Mouse (Mus musculus) C2C12 (cell line): Measurements from ENCODE around the gene Opn4.

ENCODE experiments used
- CTCF ChIP-seq: IDR thresholded peaks from one replicate; pipeline ENCODE4 v1.5.1; 2011; ENCODE audit not compliant: control insufficient read depth, insufficient read depth, insufficient read length
- FOSL1 ChIP-seq: IDR thresholded peaks from one replicate; pipeline ENCODE4 v1.8.0; 2011; ENCODE audit warnings: mild to moderate bottlenecking, low read length; ENCODE audit not compliant: poor library complexity, insufficient read depth, severe bottlenecking
- MAX ChIP-seq: IDR thresholded peaks from one replicate; pipeline ENCODE4 v1.6.1; 2011; ENCODE audit warnings: mild to moderate bottlenecking, control low read depth
- MYOG ChIP-seq: IDR thresholded peaks from one replicate; pipeline ENCODE4 v1.6.1; 2011; ENCODE audit not compliant: control insufficient read depth, insufficient read length; ENCODE audit errors: extremely low read depth
- USF1 ChIP-seq: IDR thresholded peaks from one replicate; pipeline ENCODE4 v1.6.1; 2011; ENCODE audit warnings: low read depth, mild to moderate bottlenecking, control low read depth, moderate library complexity

DNA sequence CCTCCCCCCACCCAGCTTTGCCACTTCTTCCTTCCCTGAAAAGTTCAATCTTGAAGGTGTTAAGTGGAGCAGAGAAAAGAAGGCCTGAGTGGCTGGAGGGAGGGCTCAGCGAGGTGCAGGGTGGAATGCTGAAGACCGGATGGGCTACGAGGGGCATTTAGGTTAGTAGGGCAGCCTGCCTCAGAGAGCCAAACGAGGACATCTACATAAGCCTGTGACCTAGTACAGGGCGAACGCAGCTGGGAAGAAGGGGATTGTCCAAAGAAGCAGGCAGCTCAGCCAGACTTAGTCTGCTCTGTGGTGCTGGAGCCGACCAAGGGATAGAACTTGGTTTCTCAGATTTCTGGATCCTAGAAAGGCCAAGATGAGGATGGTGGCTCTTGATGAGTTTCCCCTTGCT lies 44.2 kb upstream of the Opn4 start:
- no peak for TF ChIP-seq CTCF
- TF ChIP-seq USF1, result no peak
- no peak for TF ChIP-seq MAX
- TF ChIP-seq FOSL1, result no peak
- TF ChIP-seq MYOG, result no peak
